Mouse (Mus musculus) midbrain, postnatal 0 days (tissue): ENCODE measurements at regions not wholly inside any gene's neighbourhood (a gene's known extent, or its start where the extent isn't known, plus 50 kb on each side); places are given as distances from the start of the nearest gene placed in this dataset.

Experiments used
- ATAC-seq: fragments of 200-750 bp; cut with Nextera tagmentation; 2 replicates; pipeline ENCODE4 v1.8.0; 2017; ENCODE audit warnings: moderate number of reproducible peaks, mild to moderate bottlenecking, moderate TSS enrichment, moderate library complexity; ENCODE audit not compliant: low FRiP score
- DNase-seq: peaks from one replicate; pipeline ENCODE4 v3.0.0-alpha.2; 2015; ENCODE audit warnings: low spot score
- H3K27ac ChIP-seq: fragments of 300-500 bp; sonication (generic); 2 replicates; pipeline ENCODE4 v1.5.1; 2014; ENCODE audit warnings: low read depth, mild to moderate bottlenecking, low read length, mixed read lengths
- H3K27me3 ChIP-seq: fragments of 300-500 bp; sonication (generic); 2 replicates; pipeline ENCODE4 v1.6.1; 2014; ENCODE audit warnings: low read length, control low read depth, mixed read lengths; ENCODE audit not compliant: insufficient read depth
- H3K36me3 ChIP-seq: fragments of 300-500 bp; sonication (generic); 2 replicates; pipeline ENCODE4 v1.6.1; 2014; ENCODE audit warnings: low read length, control low read depth, mixed read lengths; ENCODE audit not compliant: insufficient read depth
- H3K4me1 ChIP-seq: fragments of 300-500 bp; sonication (generic); 2 replicates; pipeline ENCODE4 v1.6.1; 2014; ENCODE audit warnings: mild to moderate bottlenecking, control low read depth, antibody characterized with exemption, low read length, mixed read lengths; ENCODE audit not compliant: insufficient read depth
- H3K4me2 ChIP-seq: fragments of 300-500 bp; sonication (generic); 2 replicates; pipeline ENCODE4 v1.6.1; 2014; ENCODE audit warnings: low read depth, mild to moderate bottlenecking, low read length, mixed read lengths; ENCODE audit not compliant: poor library complexity, severe bottlenecking
- H3K4me3 ChIP-seq: fragments of 300-500 bp; sonication (generic); 2 replicates; pipeline ENCODE4 v1.5.1; 2014; ENCODE audit warnings: low read depth, mild to moderate bottlenecking, low read length, moderate library complexity
- H3K9ac ChIP-seq: fragments of 300-500 bp; sonication (generic); replicated peaks from 2 replicates; pipeline ENCODE4 v1.6.1; 2014; ENCODE audit warnings: mild to moderate bottlenecking, low read length, moderate library complexity, mixed read lengths; ENCODE audit not compliant: poor library complexity, severe bottlenecking
- H3K9me3 ChIP-seq: fragments of 300-500 bp; sonication (generic); 2 replicates; pipeline ENCODE4 v1.6.1; 2016; ENCODE audit warnings: low read length, control low read depth
- CTCF ChIP-seq: IDR thresholded peaks from 2 replicates; pipeline ENCODE4 v1.5.1; 2016; ENCODE audit warnings: antibody characterized with exemption, mild to moderate bottlenecking
- WGBS: fragments of 180-500 bp; shearing (Covaris S2); extraction: QIAGEN DNeasy Blood & Tissue Kit; methylation state at CpG from one replicate; pipeline ENCODE4 v1.1.7; 2014; 5-methylcytosine and 5-hydroxymethylcytosine counted together

GRCm38 (mm10) chr4:31743776-31744175, 220.1 kb upstream of the Map3k7 start:
- H3K4me1 ChIP-seq, result no peaks in the 10 kb centered on the region
- DNase-seq (no peak), ATAC-seq (no peak)
- no peak overlapping the region for H3K9ac ChIP-seq
- WGBS, result 78% methylated on average over 3 of the region's 3 CpGs
- H3K27me3 ChIP-seq, result no peaks in the 10 kb centered on the region
- no peak for TF ChIP-seq CTCF
- no peaks in the 10 kb centered on the region for H3K9me3 ChIP-seq
- H3K27ac ChIP-seq, result no peak overlapping the region
- H3K36me3 ChIP-seq, result no peaks in the 10 kb centered on the region
- H3K4me2 ChIP-seq, result no peak overlapping the region
- no peak overlapping the region for H3K4me3 ChIP-seq

- TF ChIP-seq CTCF, result no peak
- H3K36me3 ChIP-seq, result no peaks in the 10 kb centered on the region
- no peak for ATAC-seq
- H3K9me3 ChIP-seq, result no peaks in the 10 kb centered on the region
- H3K27ac ChIP-seq, result no peak overlapping the region
- no peak overlapping the region for H3K4me2 ChIP-seq
- H3K27me3 ChIP-seq, result no peaks in the 10 kb centered on the region
- no peaks in the 10 kb centered on the region for H3K4me1 ChIP-seq
- H3K9ac ChIP-seq, result no peak overlapping the region
- WGBS, result 64% methylated on average over 4 of the region's 4 CpGs
- no peak overlapping the region for H3K4me3 ChIP-seq
- no peak for DNase-seq
These were observed 219.5 kb upstream of the Map3k7 start for GRCm38 (mm10) chr4:31744431-31744830.

DNA sequence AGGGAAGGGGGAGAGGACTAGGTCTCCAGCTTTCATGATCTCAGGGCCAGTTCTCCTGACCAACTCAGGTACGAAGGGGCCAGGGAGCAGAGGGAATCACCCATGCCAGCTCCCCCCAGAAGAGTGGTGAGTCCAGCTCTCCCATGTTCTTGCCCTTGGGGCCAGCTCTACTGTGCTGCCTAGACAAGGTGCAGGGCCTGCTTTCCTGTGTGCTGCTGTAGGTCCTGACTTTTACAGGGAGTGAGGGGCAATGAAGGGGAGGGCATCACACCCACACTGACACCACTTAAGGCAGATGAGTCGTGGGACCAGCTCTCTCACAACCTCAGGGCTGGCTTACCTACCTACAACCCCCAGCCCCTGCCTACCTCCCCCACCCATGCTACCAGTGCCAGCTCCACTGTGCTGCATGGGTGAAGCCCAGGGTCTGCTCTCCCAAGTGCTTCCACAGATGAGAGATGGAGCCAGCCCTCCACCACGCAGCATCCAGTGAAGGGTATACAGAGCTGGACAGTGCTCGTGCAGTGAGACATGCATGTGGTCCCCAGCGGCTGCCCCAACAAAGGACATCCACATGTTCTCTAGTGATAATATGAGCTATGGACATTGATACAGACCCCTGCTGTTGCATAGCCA, 210.1 kb upstream of the Map3k7 start:
- no peak for TF ChIP-seq CTCF
- no peaks in the 10 kb centered on the region for H3K9me3 ChIP-seq
- DNase-seq (no peak), ATAC-seq (peak; percentile 44; the same call in 1 of the 2 replicates)
- H3K4me3 ChIP-seq, result no peak overlapping the region
- no peaks in the 10 kb centered on the region for H3K4me1 ChIP-seq
- no peak overlapping the region for H3K9ac ChIP-seq
- no peaks in the 10 kb centered on the region for H3K27me3 ChIP-seq
- 95% methylated on average over 5 of the region's 5 CpGs for WGBS
- H3K36me3 ChIP-seq, result no peaks in the 10 kb centered on the region
- H3K27ac ChIP-seq, result no peak overlapping the region
- H3K4me2 ChIP-seq, result no peak overlapping the region

- Histone ChIP-seq H3K9ac (no peak overlapping the region), H3K27ac (no peak overlapping the region), H3K4me1 (no peaks in the 10 kb centered on the region), H3K4me3 (no peak overlapping the region), H3K27me3 (no peaks in the 10 kb centered on the region), H3K4me2 (no peak overlapping the region), H3K9me3 (no peaks in the 10 kb centered on the region), H3K36me3 (no peaks in the 10 kb centered on the region)
- 31% methylated on average over 1 of the region's 1 CpGs for WGBS
- no peak for TF ChIP-seq CTCF
- DNase-seq, result no peak
- ATAC-seq, result no peak
These were observed 206.8 kb upstream of the Map3k7 start for GRCm38 (mm10) chr4:31757126-31757525.

GRCm38 (mm10) chr4:31760116-31760515, 203.8 kb upstream of the Map3k7 start:
- TF ChIP-seq CTCF, result no peak
- Histone ChIP-seq H3K9ac (no peak overlapping the region), H3K27ac (no peak overlapping the region), H3K27me3 (no peaks in the 10 kb centered on the region), H3K4me1 (no peaks in the 10 kb centered on the region), H3K4me3 (no peak overlapping the region), H3K36me3 (no peaks in the 10 kb centered on the region), H3K4me2 (no peak overlapping the region), H3K9me3 (no peaks in the 10 kb centered on the region)
- DNase-seq, result no peak
- no peak for ATAC-seq
- 27% methylated on average over 4 of the region's 4 CpGs for WGBS

DNA sequence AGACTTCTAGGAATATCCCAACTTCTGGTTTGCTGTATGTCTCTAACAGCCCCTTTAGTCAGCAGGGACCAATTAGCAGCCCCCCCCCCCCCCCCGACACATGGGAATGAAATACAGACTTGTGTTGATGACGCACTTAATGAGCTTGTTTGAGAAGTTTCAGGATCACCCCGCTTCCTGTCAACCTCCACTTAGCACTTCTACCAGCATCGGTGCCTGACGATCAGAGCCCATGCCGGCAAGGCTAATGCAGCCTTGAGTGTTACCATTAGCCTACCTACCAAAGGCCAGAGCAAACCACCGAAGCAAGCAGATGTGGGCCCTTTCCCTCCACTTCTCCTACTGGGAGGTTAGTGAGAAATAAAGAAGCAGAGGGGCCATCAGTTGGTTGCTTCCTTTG, 201.7 kb upstream of the Map3k7 start:
- H3K36me3 ChIP-seq, result no peaks in the 10 kb centered on the region
- H3K9me3 ChIP-seq, result no peaks in the 10 kb centered on the region
- 88% methylated on average over 6 of the region's 7 CpGs for WGBS
- no peak overlapping the region for H3K27ac ChIP-seq
- H3K4me2 ChIP-seq, result no peak overlapping the region
- ATAC-seq (no peak), DNase-seq (no peak)
- H3K4me1 ChIP-seq, result no peaks in the 10 kb centered on the region
- H3K27me3 ChIP-seq, result no peaks in the 10 kb centered on the region
- no peak overlapping the region for H3K4me3 ChIP-seq
- no peak overlapping the region for H3K9ac ChIP-seq
- no peak for TF ChIP-seq CTCF
